Mouse (Mus musculus) frontal cortex, postnatal 10 days (tissue): ENCODE measurements around the gene Gm5930.
"Not testable (repeated sequence)": the region's sequence is repeated elsewhere in the genome, so short reads cannot be mapped to it uniquely, and the experiment has no call there.

Experiments used
- DNase-seq, 2 experiments: peaks; one replicate each; pipeline ENCODE4 v3.0.0; 2022; ENCODE audit warnings: low spot score in 2 of 2, mixed read lengths in 1 of 2

The Gm5930 gene

GRCm38 (mm10) chr14:44338484-44338883, at the start of gene Gm5930:
Gene Gm5930 (minus strand): TSS chr14:44338584.
- not testable (repeated sequence) for DNase-seq

- not testable (repeated sequence) for DNase-seq
Measured at GRCm38 (mm10) chr14:44384233-44384632, 45.8 kb upstream of the Gm5930 start.

GRCm38 (mm10) chr14:44365057-44365456, 26.7 kb upstream of the Gm5930 start, which contains the start of gene Gm8229:
Gene Gm8229 (plus strand): TSS chr14:44365357.
- not testable (repeated sequence) for DNase-seq

DNA sequence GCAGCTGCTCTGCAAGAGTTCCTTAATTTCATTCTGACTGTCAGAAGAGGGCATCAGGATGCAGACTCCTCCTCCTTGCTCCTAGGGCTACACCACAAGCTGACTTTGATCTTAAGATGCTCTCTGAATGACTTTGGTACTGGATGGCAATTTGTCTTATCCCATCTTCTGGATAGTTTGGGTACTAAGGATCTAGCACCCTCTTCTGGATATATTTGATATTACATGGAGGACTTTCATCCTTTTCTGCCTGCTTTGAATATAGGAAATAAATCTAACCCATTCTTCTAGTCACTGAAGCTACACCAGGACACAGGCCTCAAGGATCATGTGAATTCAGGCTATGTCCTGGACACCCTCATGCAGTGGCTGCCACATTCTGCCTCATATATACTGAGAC, 23.9 kb upstream of the Gm5930 start:
- not testable (repeated sequence) for DNase-seq

DNA sequence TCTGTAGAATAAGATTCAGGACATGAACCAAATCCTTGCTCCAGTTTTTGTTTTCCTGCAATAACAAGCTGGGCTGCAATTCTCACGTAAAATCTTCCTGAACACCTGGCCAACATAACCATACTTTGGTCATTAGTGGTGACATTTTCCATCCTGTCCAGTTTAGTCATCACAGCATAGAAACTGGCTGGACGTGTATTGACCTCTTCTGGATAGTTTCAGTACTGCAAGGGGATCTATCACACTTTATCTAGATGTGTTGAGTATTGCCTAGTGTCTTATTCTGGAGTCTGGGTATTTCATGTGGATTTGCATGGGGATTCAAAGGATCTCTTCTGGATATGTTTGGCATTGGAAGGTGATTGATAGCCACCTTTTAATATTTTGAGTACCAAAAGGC, 23.0 kb upstream of the Gm5930 start:
- not testable (repeated sequence) for DNase-seq

DNA sequence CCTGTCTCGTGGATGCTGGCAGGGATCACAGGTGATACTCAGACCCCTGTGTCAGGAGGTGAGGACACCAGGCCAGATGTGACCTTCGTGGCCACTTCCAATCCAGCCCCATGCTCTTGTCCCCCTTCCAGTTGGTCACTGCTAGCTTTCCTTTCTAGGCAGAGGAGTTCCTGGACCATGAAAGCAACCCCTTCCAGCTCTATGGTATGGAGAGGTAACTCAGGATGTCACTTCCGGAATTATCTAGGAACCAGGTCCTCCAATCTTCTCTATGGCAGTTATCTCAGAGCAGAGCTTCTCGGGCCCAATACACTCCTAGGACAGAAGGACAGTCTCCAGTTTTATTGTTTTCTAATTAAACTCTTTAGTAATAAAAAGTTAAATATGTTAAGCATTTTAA, 26.3 kb downstream of the Gm5930 start:
- not testable (repeated sequence) for DNase-seq

- not testable (repeated sequence) for DNase-seq
Measured at GRCm38 (mm10) chr14:44285280-44285679, 53.1 kb downstream of the Gm5930 start, which contains the start of gene Gm8220. Gene Gm8220 (plus strand): TSS chr14:44285580.
